18 mouse cellular contexts compared by ENCODE assay signal in genomic region chr9:34920116-34920515, GRCm38 (mm10).
A peak's percentile ranks its signal among the peaks of the same experiment; 100 is the strongest.
DNase-seq lines count a peak whose midpoint lies in the region; ATAC-seq and TF ChIP-seq lines count a peak whose summit lies in the region.
"Had no signal": no experiment of that assay in that cellular context is flagged by ENCODE, and none has a peak within 500 bp of the region (broad histone marks: within the 10 kb centered on the region; RNA-seq: fewer than 3 reads in every experiment).

No protein-coding gene starts in this region.

- TF ChIP-seq POLR2A in olfactory bulb, adult 2 months (IDR thresholded peaks at IDR 0.05; ENCODE audit: insufficient read depth, low read depth, low read length): no peak

- intact Hi-C loops in left cerebral cortex, adult 2 months (cut with DNase I): loop anchor here (1.0 kb wide), 1 partner anchor 8 kb away; no protein-coding TSS in a partner anchor
- intact Hi-C loops in left cerebral cortex, postnatal 4 days (cut with DNase I): no loop called here

- peaks cover 23% of the 10 kb centered on the region for H3K4me1 ChIP-seq in olfactory bulb, adult 2 months (ENCODE audit: control insufficient read depth, insufficient read depth, low read length)
- H3K4me1 ChIP-seq: embryonic facial prominence, embryonic 10.5 days; heart, embryonic 13.5 days had no signal

- no peak for DNase-seq in frontal cortex, postnatal 10 days (ENCODE audit: low spot score in 2 of 2)
- DNase-seq in left cerebral cortex, adult 2 months (ENCODE audit: extremely low spot score in 1 of 2, low spot score in 2 of 2): no peak
- DNase-seq in left cerebral cortex, postnatal 4 days: no peak
- DNase-seq in right cerebral cortex, adult 18-20 months: peak; percentile 29
- DNase-seq in right cerebral cortex, postnatal 36 days (ENCODE audit: low spot score in 2 of 2): no peak
- DNase-seq in testis, postnatal 14 days (ENCODE audit: low spot score): no peak
- DNase-seq: adrenal gland, postnatal 10 days; cerebellum, adult 18-20 months; cerebellum, postnatal 10 days; gastrocnemius, postnatal 36 days; heart, adult 11 months; heart, postnatal 36 days had no signal

- peak; percentile 92 for ATAC-seq in frontal cortex, adult (ENCODE audit: low TSS enrichment)
- ATAC-seq: forebrain, embryonic 14.5 days had no signal

- no peak overlapping the region for H3K4me3 ChIP-seq in left cerebral cortex, adult 2 months
- H3K4me3 ChIP-seq in olfactory bulb, adult 2 months (ENCODE audit: insufficient read depth, low read depth, low read length): no peak overlapping the region
- H3K4me3 ChIP-seq: embryonic facial prominence, embryonic 10.5 days; heart, embryonic 13.5 days; hindbrain, embryonic 15.5 days had no signal

- WGBS in olfactory bulb, adult 2 months: 35% methylated on average over 3 of the region's 3 CpGs

- peak overlapping the region; percentile 61; the same call in 1 of the 2 replicates for H3K27ac ChIP-seq in left cerebral cortex, adult 2 months
- H3K27ac ChIP-seq in olfactory bulb, adult 2 months (ENCODE audit: insufficient read depth, low read depth, low read length): peak overlapping the region; percentile 54
- H3K27ac ChIP-seq: embryonic facial prominence, embryonic 10.5 days; heart, embryonic 13.5 days; hindbrain, embryonic 15.5 days had no signal

- no peak for TF ChIP-seq CTCF in left cerebral cortex, adult 2 months (IDR thresholded peaks at IDR 0.05)
- TF ChIP-seq CTCF in olfactory bulb, adult 2 months (IDR thresholded peaks at IDR 0.05; ENCODE audit: insufficient read depth, low read depth, low read length): no peak
